10 mouse cellular contexts compared by ENCODE assay signal in genomic region chr11:4302363-4302913, GRCm38 (mm10). TPM values are rescaled to one million over a fixed set of nuclear protein-coding genes. Genes with fewer than 3 reads are reported as not detected.
A peak's percentile ranks its signal among the peaks of the same experiment; 100 is the strongest.
DNase-seq lines count a peak whose midpoint lies in the region; ATAC-seq and TF ChIP-seq lines count a peak whose summit lies in the region.
"Had no signal": no experiment of that assay in that cellular context is flagged by ENCODE, and none has a peak within 500 bp of the region (broad histone marks: within the 10 kb centered on the region; RNA-seq: fewer than 3 reads in every experiment).

No protein-coding gene starts in this region.

- no peaks in the 10 kb centered on the region for H3K79me2 ChIP-seq in myocyte (ENCODE audit: control insufficient read depth, insufficient read depth)

- no peak for TF ChIP-seq CTCF in kidney, postnatal 0 days (IDR thresholded peaks at IDR 0.05; ENCODE audit: low read depth)

- no peak overlapping the region for H3K4me3 ChIP-seq in kidney, postnatal 0 days (replicated peaks; ENCODE audit: low read depth, low read length)
- no peak overlapping the region for H3K4me3 ChIP-seq in myocyte
- H3K4me3 ChIP-seq: neural tube, embryonic 13.5 days had no signal

- no peaks in the 10 kb centered on the region for H3K27me3 ChIP-seq in kidney, postnatal 0 days (ENCODE audit: insufficient read depth, low read length)
- H3K27me3 ChIP-seq in myocyte (ENCODE audit: control insufficient read depth, insufficient read depth, insufficient read length), result no peaks in the 10 kb centered on the region
- H3K27me3 ChIP-seq: neural tube, embryonic 13.5 days had no signal

- H3ac ChIP-seq in myocyte (ENCODE audit: control insufficient read depth, insufficient read length), result no peak overlapping the region

- H3K4me2 ChIP-seq in kidney, postnatal 0 days (ENCODE audit: low read length), result no peak overlapping the region
- H3K4me2 ChIP-seq in myocyte (ENCODE audit: low read depth), result peak overlapping the region; percentile 56
- H3K4me2 ChIP-seq: neural tube, embryonic 13.5 days had no signal

- TF ChIP-seq POLR2A in myocyte (IDR thresholded peaks at IDR 0.05; ENCODE audit: insufficient read length, low read depth), result no peak

- no peak overlapping the region for H3K9ac ChIP-seq in kidney, postnatal 0 days (ENCODE audit: low read depth, low read length)
- H3K9ac ChIP-seq: neural tube, embryonic 13.5 days had no signal

- peaks cover 14% of the 10 kb centered on the region; the same call in 1 of the 2 replicates for H3K4me1 ChIP-seq in kidney, postnatal 0 days (replicated peaks; ENCODE audit: insufficient read depth, low read length)
- H3K4me1 ChIP-seq: neural tube, embryonic 13.5 days had no signal

- H3K36me3 ChIP-seq in kidney, postnatal 0 days (ENCODE audit: insufficient read depth, low read length), result no peaks in the 10 kb centered on the region
- no peaks in the 10 kb centered on the region for H3K36me3 ChIP-seq in myocyte (ENCODE audit: control insufficient read depth, insufficient read depth)
- H3K36me3 ChIP-seq: neural tube, embryonic 13.5 days had no signal

- peak overlapping the region; percentile 42; the same call in 1 of the 2 replicates for H3K27ac ChIP-seq in kidney, postnatal 0 days
- H3K27ac ChIP-seq: neural tube, embryonic 13.5 days had no signal

- no peaks in the 10 kb centered on the region for H3K9me3 ChIP-seq in kidney, postnatal 0 days (replicated peaks; ENCODE audit: low read length)
- H3K9me3 ChIP-seq: neural tube, embryonic 13.5 days had no signal

- WGBS in kidney, postnatal 0 days, result 35% methylated on average over 5 of the region's 5 CpGs

- ATAC-seq in kidney, postnatal 0 days (replicated peaks; ENCODE audit: low FRiP score, low read depth), result no peak

- peak; percentile 43 for DNase-seq in kidney, postnatal 0 days (ENCODE audit: low spot score)
- no peak for DNase-seq in kidney, postnatal 4 days
- peak; percentile 97 for DNase-seq in ZHBTc4 (ENCODE audit: low read depth, low spot score)
- DNase-seq in heart, adult 8-10 months (ENCODE audit: low spot score), result peak; percentile 46
- DNase-seq in spleen, adult 12 weeks (ENCODE audit: low spot score), result no peak
- DNase-seq in cerebellum, postnatal 10 days, result no peak
- no peak for DNase-seq in left cerebral cortex, adult 9 months (ENCODE audit: low spot score in 2 of 2)
- DNase-seq: cerebellum, adult 11 months had no signal

TF ChIP-seq in myocyte, 11 proteins besides CTCF, POLR2A, EP300 and RAD21:
- TF ChIP-seq SRF (IDR thresholded peaks at IDR 0.05; ENCODE audit: control insufficient read depth, insufficient read length, low read depth) (no peak), TCF3 (IDR thresholded peaks at IDR 0.05; ENCODE audit: insufficient read length, low read depth) (no peak), MAX (IDR thresholded peaks at IDR 0.05; ENCODE audit: low read depth) (no peak), TCF12 (IDR thresholded peaks at IDR 0.05; ENCODE audit: insufficient read depth, poor library complexity, severe bottlenecking) (no peak), MYOG (IDR thresholded peaks at IDR 0.05; ENCODE audit: control insufficient read depth in 1 of 3, insufficient read depth in 1 of 3, insufficient read length in 2 of 3, low read depth in 2 of 3) (peak in 1 of 3 experiments; percentile 25), POLR2AphosphoS2 (IDR thresholded peaks at IDR 0.05; ENCODE audit: insufficient read length, low read depth) (no peak), CEBPB (IDR thresholded peaks at IDR 0.05; ENCODE audit: insufficient read depth, poor library complexity, severe bottlenecking) (no peak), E2F4 (IDR thresholded peaks at IDR 0.05; ENCODE audit: insufficient read depth) (no peak), USF1 (IDR thresholded peaks at IDR 0.05; ENCODE audit: low read depth) (no peak), REST (IDR thresholded peaks at IDR 0.05; ENCODE audit: insufficient read depth, insufficient read length) (no peak), MYOD1 (IDR thresholded peaks at IDR 0.05; ENCODE audit: control insufficient read depth in 1 of 3, insufficient read length in 2 of 3, low read depth in 2 of 3) (peak in 1 of 3 experiments; percentile 54)

RNA-seq across cellular contexts. Expression of gene Lif, which starts 45.1 kb away (rescaled TPM):
- polyA plus RNA-seq in kidney, postnatal 0 days (2015; fragmentation: Nextera tagmentation; extraction: Ambion mirVana), result 0.11 and 0.24 TPM in 2 replicates
- total RNA-seq in heart, adult 8-10 months (2022), result 1 to 10 TPM in 1 of 4 experiments, under 1 TPM in 3; 0.19 to 1.3 (median 0.38) TPM
- 5.2 TPM for polyA plus RNA-seq in myocyte (2012; fragmentation: generic; extraction: Trizol)
- polyA plus RNA-seq: neural tube, embryonic 13.5 days had no signal

Comparison
In these comparisons a context has a peak if more than half of its experiments do, and no peak if none do; other contexts are left out.
1. DNase-seq: peak in kidney, postnatal 0 days (single experiment), ZHBTc4 (single experiment) and heart, adult 8-10 months (single experiment); none in kidney, postnatal 4 days (0 of 2), spleen, adult 12 weeks (single experiment), cerebellum, postnatal 10 days (0 of 2) and left cerebral cortex, adult 9 months (0 of 2).